Mouse (Mus musculus): ENCODE results near the gene Pitpnc1.
"Not testable (repeated sequence)": the region's sequence is repeated elsewhere in the genome, so short reads cannot be mapped to it uniquely, and the experiment has no call there.

DNA sequence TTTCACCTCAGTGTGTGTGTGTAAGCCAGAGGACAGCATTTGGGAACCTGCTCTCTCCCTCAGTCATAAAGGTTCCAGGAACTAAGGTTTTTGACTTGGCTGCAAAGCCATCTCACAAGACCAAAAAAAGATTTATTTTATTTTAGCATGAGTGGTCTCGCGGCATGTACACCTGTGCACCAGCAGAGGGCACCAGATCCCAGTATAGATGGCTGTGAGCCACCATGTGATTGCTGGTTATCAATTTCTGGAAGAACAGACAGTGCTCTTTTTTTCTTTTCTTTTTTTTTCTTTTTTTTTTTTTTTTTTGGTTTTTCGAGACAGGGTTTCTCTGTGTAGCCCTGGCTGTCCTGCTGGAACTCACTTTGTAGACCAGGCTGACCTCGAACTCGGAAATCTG lies 41.5 kb upstream of the Pitpnc1 start:
- peak; percentile 87 for TF ChIP-seq CTCF (IDR thresholded peaks at IDR 0.05; ENCODE audit: low read depth)
- TF ChIP-seq EP300 (IDR thresholded peaks at IDR 0.05; ENCODE audit: low read depth) = not testable (repeated sequence)
